Mouse (Mus musculus): ENCODE data around the gene Usp2. TPM values are rescaled to one million over a fixed set of nuclear protein-coding genes. Genes with fewer than 3 reads are reported as not detected.

Gene Usp2
- total and polyA plus RNA-seq, 3 experiments, result 3.6 to 13.9 TPM; not detected in 1

DNA sequence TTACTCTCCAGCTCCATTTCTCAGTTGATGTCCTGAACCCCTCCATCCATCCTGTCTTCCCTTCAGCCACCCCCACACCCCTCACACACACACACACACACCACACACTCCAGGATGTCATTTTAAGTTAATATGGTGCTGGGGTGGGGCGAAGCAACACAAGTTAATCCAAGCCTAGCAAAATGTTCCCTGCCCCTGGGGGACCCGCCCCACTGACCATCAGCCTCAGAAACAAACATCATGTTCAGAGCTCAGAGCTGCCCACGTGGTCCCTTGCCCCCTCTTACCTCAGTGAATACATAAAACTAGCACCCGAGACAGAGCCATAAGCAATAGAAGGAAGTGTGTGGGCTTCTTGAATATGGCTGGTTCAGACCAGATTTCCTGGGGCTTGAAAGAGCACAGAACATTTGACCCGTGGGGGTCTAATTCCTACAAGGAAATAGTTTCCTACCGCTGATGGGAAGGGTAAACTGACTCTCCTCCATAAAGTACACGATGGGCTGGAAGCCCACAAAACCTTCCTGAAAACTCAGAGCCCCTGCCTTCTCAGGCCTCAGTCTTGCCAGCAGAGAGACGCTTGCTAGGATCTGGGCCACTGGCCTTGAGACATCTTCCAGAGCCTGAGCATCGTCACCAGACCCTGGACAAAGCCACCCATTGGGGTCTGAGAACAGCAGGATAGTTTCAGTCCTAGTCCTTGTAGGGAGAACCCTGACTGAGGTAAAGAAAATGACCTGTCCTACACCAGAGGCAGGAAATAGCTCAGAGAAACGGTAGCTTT, 13.4 kb downstream of the Usp2 start:
- Histone ChIP-seq H3K36me3 (ENCODE audit: control insufficient read depth in 1 of 2, insufficient read depth in 2 of 2, low read length in 2 of 2) (peaks cover 0 to 3% of the 10 kb centered on the region in 2 experiments; a peak in 1 of 4 replicates), H3K4me1 (ENCODE audit: control insufficient read depth in 1 of 2, insufficient read depth in 2 of 2, low read length in 2 of 2) (peaks cover 0 to 18% of the 10 kb centered on the region in 2 experiments; a peak in 3 of 4 replicates), H3K4me3 (ENCODE audit: control insufficient read depth in 1 of 2, insufficient read depth in 1 of 2, low read depth in 2 of 2, low read length in 2 of 2) (no peak overlapping the region), H3K9me3 (replicated peaks; ENCODE audit: insufficient read depth, low read length) (no peaks in the 10 kb centered on the region), H3K9ac (ENCODE audit: control insufficient read depth, low read depth, low read length, poor library complexity, severe bottlenecking) (no peak overlapping the region), H3K27ac (ENCODE audit: control insufficient read depth, low read depth, low read length) (no peak overlapping the region), H3K27me3 (ENCODE audit: control insufficient read depth in 1 of 2, insufficient read depth in 2 of 2, low read length in 2 of 2) (no peaks in the 10 kb centered on the region), H3K79me2 (ENCODE audit: control insufficient read depth, insufficient read depth, low read length, poor library complexity) (no peaks in the 10 kb centered on the region; the same call in 1 of the 2 replicates)
- TF ChIP-seq EP300 (IDR thresholded peaks at IDR 0.05; ENCODE audit: low read depth in 1 of 2, low read length in 2 of 2) (no peak), POLR2A (IDR thresholded peaks at IDR 0.05; ENCODE audit: control insufficient read depth in 1 of 2, insufficient read depth in 1 of 2, low read depth in 1 of 2, low read length in 2 of 2, poor library complexity in 1 of 2) (no peak), ZC3H11A (IDR thresholded peaks at IDR 0.05; ENCODE audit: low read depth, low read length) (no peak), USF2 (IDR thresholded peaks at IDR 0.05; ENCODE audit: borderline replicate concordance in 1 of 2, insufficient read depth in 1 of 2, low read depth in 1 of 2, low read length in 2 of 2) (no peak), MEF2A (IDR thresholded peaks at IDR 0.05; ENCODE audit: extremely low read depth, insufficient replicate concordance, low read depth, low read length, poor library complexity, severe bottlenecking) (no peak), KAT2A (conservative IDR thresholded peaks at IDR 0.05; ENCODE audit: low read depth, low read length) (no peak), E2F4 (IDR thresholded peaks at IDR 0.05; ENCODE audit: borderline replicate concordance, low read depth, low read length) (no peak), ZMIZ1 (IDR thresholded peaks at IDR 0.05; ENCODE audit: low read depth, low read length) (no peak)
- DNase-seq (ENCODE audit: low read depth, low spot score), result no peak

DNA sequence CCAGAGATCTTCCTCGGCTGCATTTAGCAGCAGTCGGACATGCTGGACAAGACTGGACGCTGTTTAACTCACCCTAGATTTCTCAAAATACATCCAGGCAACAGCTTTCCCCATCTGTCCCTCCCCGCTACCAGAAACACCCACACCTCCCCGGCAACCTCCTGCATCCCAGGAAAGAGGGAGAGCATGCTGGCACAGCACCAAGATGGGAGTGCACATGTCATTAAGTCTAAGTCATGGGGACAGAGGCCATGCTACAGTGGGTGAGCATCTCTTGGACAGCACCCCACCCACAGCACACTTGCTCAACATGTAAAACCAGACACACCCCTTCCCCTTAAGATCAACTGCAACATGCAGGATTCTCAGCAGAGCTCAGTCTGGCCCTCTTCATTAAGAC, 14.1 kb downstream of the Usp2 start:
- no peak for DNase-seq (ENCODE audit: low read depth, low spot score)
- H3K79me2 ChIP-seq (ENCODE audit: control insufficient read depth, insufficient read depth, low read length, poor library complexity), result no peaks in the 10 kb centered on the region; the same call in 1 of the 2 replicates
- H3K9ac ChIP-seq (ENCODE audit: control insufficient read depth, low read depth, low read length, poor library complexity, severe bottlenecking), result no peak overlapping the region
- TF ChIP-seq POLR2AphosphoS5 (IDR thresholded peaks at IDR 0.05; ENCODE audit: borderline replicate concordance, low read depth, low read length) (no peak), ZNF384 (IDR thresholded peaks at IDR 0.05; ENCODE audit: low read depth, low read length) (no peak), GABPA (IDR thresholded peaks at IDR 0.05; ENCODE audit: low read depth, low read length) (no peak), SMC3 (IDR thresholded peaks at IDR 0.05; ENCODE audit: low read depth, low read length) (no peak), EP300 (IDR thresholded peaks at IDR 0.05; ENCODE audit: low read depth in 1 of 2, low read length in 2 of 2) (no peak), CHD2 (IDR thresholded peaks at IDR 0.05; ENCODE audit: low read length) (no peak), MAX (IDR thresholded peaks at IDR 0.05; ENCODE audit: low read length) (no peak), MXI1 (IDR thresholded peaks at IDR 0.05; ENCODE audit: low read depth, low read length) (no peak), E2F4 (IDR thresholded peaks at IDR 0.05; ENCODE audit: borderline replicate concordance, low read depth, low read length) (no peak), POLR2AphosphoS2 (IDR thresholded peaks at IDR 0.05; ENCODE audit: low read length) (no peak), USF2 (IDR thresholded peaks at IDR 0.05; ENCODE audit: borderline replicate concordance in 1 of 2, insufficient read depth in 1 of 2, low read depth in 1 of 2, low read length in 2 of 2) (no peak), NELFE (IDR thresholded peaks at IDR 0.05; ENCODE audit: low read depth, low read length) (no peak)
- H3K36me3 ChIP-seq (ENCODE audit: control insufficient read depth in 1 of 2, insufficient read depth in 2 of 2, low read length in 2 of 2), result peaks cover 0 to 3% of the 10 kb centered on the region in 2 experiments; a peak in 1 of 4 replicates
- no peak overlapping the region for H3K4me3 ChIP-seq (ENCODE audit: control insufficient read depth in 1 of 2, insufficient read depth in 1 of 2, low read depth in 2 of 2, low read length in 2 of 2)
- H3K4me1 ChIP-seq (ENCODE audit: control insufficient read depth in 1 of 2, insufficient read depth in 2 of 2, low read length in 2 of 2), result peaks cover 0 to 21% of the 10 kb centered on the region in 2 experiments; a peak in 3 of 4 replicates
- no peaks in the 10 kb centered on the region for H3K27me3 ChIP-seq (ENCODE audit: control insufficient read depth in 1 of 2, insufficient read depth in 2 of 2, low read length in 2 of 2)
- H3K27ac ChIP-seq (ENCODE audit: control insufficient read depth, low read depth, low read length), result no peak overlapping the region
- no peaks in the 10 kb centered on the region for H3K9me3 ChIP-seq (replicated peaks; ENCODE audit: insufficient read depth, low read length)

Data from MEL (cell line).